Mouse (Mus musculus): ENCODE measurements at regions not wholly inside any gene's neighbourhood (a gene's known extent, or its start where the extent isn't known, plus 50 kb on each side); places are given as distances from the start of the nearest gene placed in this dataset.

GRCm38 (mm10) chr16:5759021-5759420 lies 126.1 kb upstream of the Rbfox1 start:
- Histone ChIP-seq H3K4me1 (ENCODE audit: insufficient read depth, low read depth, low read length) (no peaks in the 10 kb centered on the region), H3K9me3 (replicated peaks) (peaks cover 49% of the 10 kb centered on the region), H3K4me3 (ENCODE audit: low read depth, low read length) (no peak overlapping the region), H3K36me3 (replicated peaks) (no peaks in the 10 kb centered on the region), H3K27me3 (ENCODE audit: insufficient read depth, low read length) (no peaks in the 10 kb centered on the region)
- no peak for ATAC-seq (ENCODE audit: extremely low read depth, insufficient number of reproducible peaks, low FRiP score, poor library complexity, severe bottlenecking)
- TF ChIP-seq GATA2 (IDR thresholded peaks at IDR 0.05; ENCODE audit: borderline replicate concordance, low read depth, low read length) (no peak), POLR2AphosphoS5 (IDR thresholded peaks at IDR 0.05; ENCODE audit: insufficient replicate concordance, low read depth, low read length) (no peak), TAL1 (conservative IDR thresholded peaks at IDR 0.05; ENCODE audit: low read depth, low read length) (no peak), GATA1 (IDR thresholded peaks at IDR 0.05; ENCODE audit: borderline replicate concordance, low read length) (no peak), CTCF (IDR thresholded peaks at IDR 0.05; ENCODE audit: low read depth, low read length) (no peak)
- DNase-seq (ENCODE audit: low spot score), result no peak

GRCm38 (mm10) chr16:5742716-5743507 lies 142.2 kb upstream of the Rbfox1 start:
- no peak for DNase-seq (ENCODE audit: low spot score)
- H3K4me3 ChIP-seq (ENCODE audit: low read depth, low read length), result no peak overlapping the region
- TF ChIP-seq GATA1 (IDR thresholded peaks at IDR 0.05; ENCODE audit: borderline replicate concordance, low read length) (no peak), POLR2AphosphoS5 (IDR thresholded peaks at IDR 0.05; ENCODE audit: insufficient replicate concordance, low read depth, low read length) (no peak), GATA2 (IDR thresholded peaks at IDR 0.05; ENCODE audit: borderline replicate concordance, low read depth, low read length) (no peak), TAL1 (conservative IDR thresholded peaks at IDR 0.05; ENCODE audit: low read depth, low read length) (no peak), CTCF (IDR thresholded peaks at IDR 0.05; ENCODE audit: low read depth, low read length) (no peak)
- peaks cover 48% of the 10 kb centered on the region for H3K9me3 ChIP-seq (replicated peaks)
- no peaks in the 10 kb centered on the region for H3K4me1 ChIP-seq (ENCODE audit: insufficient read depth, low read depth, low read length)
- no peaks in the 10 kb centered on the region for H3K27me3 ChIP-seq (ENCODE audit: insufficient read depth, low read length)
- H3K36me3 ChIP-seq (replicated peaks), result no peaks in the 10 kb centered on the region
- ATAC-seq (ENCODE audit: extremely low read depth, insufficient number of reproducible peaks, low FRiP score, poor library complexity, severe bottlenecking), result no peak

- Histone ChIP-seq H3K27me3 (ENCODE audit: insufficient read depth, low read length) (no peaks in the 10 kb centered on the region), H3K4me1 (ENCODE audit: insufficient read depth, low read depth, low read length) (no peaks in the 10 kb centered on the region)
- no peak for TF ChIP-seq GATA2 (IDR thresholded peaks at IDR 0.05; ENCODE audit: borderline replicate concordance, low read depth, low read length)
- no peak for TF ChIP-seq GATA1 (IDR thresholded peaks at IDR 0.05; ENCODE audit: borderline replicate concordance, low read length)
- TF ChIP-seq POLR2AphosphoS5 (IDR thresholded peaks at IDR 0.05; ENCODE audit: insufficient replicate concordance, low read depth, low read length), result no peak
- no peak for TF ChIP-seq CTCF (IDR thresholded peaks at IDR 0.05; ENCODE audit: low read depth, low read length)
- TF ChIP-seq TAL1 (conservative IDR thresholded peaks at IDR 0.05; ENCODE audit: low read depth, low read length), result no peak
Observed at GRCm38 (mm10) chr16:5740776-5741175, 144.4 kb upstream of the Rbfox1 start.

GRCm38 (mm10) chr16:5733608-5734007 lies 151.5 kb upstream of the Rbfox1 start:
- Histone ChIP-seq H3K9me3 (replicated peaks) (peaks cover 48% of the 10 kb centered on the region), H3K4me3 (ENCODE audit: low read depth, low read length) (no peak overlapping the region), H3K27me3 (ENCODE audit: insufficient read depth, low read length) (no peaks in the 10 kb centered on the region), H3K36me3 (replicated peaks) (no peaks in the 10 kb centered on the region), H3K4me1 (ENCODE audit: insufficient read depth, low read depth, low read length) (no peaks in the 10 kb centered on the region)
- TF ChIP-seq TAL1 (conservative IDR thresholded peaks at IDR 0.05; ENCODE audit: low read depth, low read length) (no peak), POLR2AphosphoS5 (IDR thresholded peaks at IDR 0.05; ENCODE audit: insufficient replicate concordance, low read depth, low read length) (no peak), GATA1 (IDR thresholded peaks at IDR 0.05; ENCODE audit: borderline replicate concordance, low read length) (no peak), CTCF (IDR thresholded peaks at IDR 0.05; ENCODE audit: low read depth, low read length) (no peak), GATA2 (IDR thresholded peaks at IDR 0.05; ENCODE audit: borderline replicate concordance, low read depth, low read length) (no peak)
- no peak for DNase-seq (ENCODE audit: low spot score)
- ATAC-seq (ENCODE audit: extremely low read depth, insufficient number of reproducible peaks, low FRiP score, poor library complexity, severe bottlenecking), result no peak

More at GRCm38 (mm10) chr16:5740776-5741175, 144.4 kb upstream of the Rbfox1 start:
- DNase-seq (ENCODE audit: low spot score) (no peak), ATAC-seq (ENCODE audit: extremely low read depth, insufficient number of reproducible peaks, low FRiP score, poor library complexity, severe bottlenecking) (no peak)
- H3K36me3 ChIP-seq (replicated peaks), result no peaks in the 10 kb centered on the region
- no peak overlapping the region for H3K4me3 ChIP-seq (ENCODE audit: low read depth, low read length)
- peaks cover 46% of the 10 kb centered on the region for H3K9me3 ChIP-seq (replicated peaks)

GRCm38 (mm10) chr16:5722506-5722905 lies 162.6 kb upstream of the Rbfox1 start:
- H3K4me3 ChIP-seq (ENCODE audit: low read depth, low read length), result no peak overlapping the region
- no peaks in the 10 kb centered on the region for H3K4me1 ChIP-seq (ENCODE audit: insufficient read depth, low read depth, low read length)
- no peak for ATAC-seq (ENCODE audit: extremely low read depth, insufficient number of reproducible peaks, low FRiP score, poor library complexity, severe bottlenecking)
- H3K27me3 ChIP-seq (ENCODE audit: insufficient read depth, low read length), result no peaks in the 10 kb centered on the region
- peaks cover 30% of the 10 kb centered on the region for H3K9me3 ChIP-seq (replicated peaks)
- no peaks in the 10 kb centered on the region for H3K36me3 ChIP-seq (replicated peaks)
- no peak for DNase-seq (ENCODE audit: low spot score)
- no peak for TF ChIP-seq GATA1 (IDR thresholded peaks at IDR 0.05; ENCODE audit: borderline replicate concordance, low read length)
- TF ChIP-seq GATA2 (IDR thresholded peaks at IDR 0.05; ENCODE audit: borderline replicate concordance, low read depth, low read length), result no peak
- no peak for TF ChIP-seq POLR2AphosphoS5 (IDR thresholded peaks at IDR 0.05; ENCODE audit: insufficient replicate concordance, low read depth, low read length)
- no peak for TF ChIP-seq TAL1 (conservative IDR thresholded peaks at IDR 0.05; ENCODE audit: low read depth, low read length)
- no peak for TF ChIP-seq CTCF (IDR thresholded peaks at IDR 0.05; ENCODE audit: low read depth, low read length)

GRCm38 (mm10) chr16:5713476-5713875 lies 171.7 kb upstream of the Rbfox1 start:
- TF ChIP-seq GATA2 (IDR thresholded peaks at IDR 0.05; ENCODE audit: borderline replicate concordance, low read depth, low read length) (no peak), TAL1 (conservative IDR thresholded peaks at IDR 0.05; ENCODE audit: low read depth, low read length) (no peak), POLR2AphosphoS5 (IDR thresholded peaks at IDR 0.05; ENCODE audit: insufficient replicate concordance, low read depth, low read length) (no peak), CTCF (IDR thresholded peaks at IDR 0.05; ENCODE audit: low read depth, low read length) (no peak), GATA1 (IDR thresholded peaks at IDR 0.05; ENCODE audit: borderline replicate concordance, low read length) (no peak)
- no peak for ATAC-seq (ENCODE audit: extremely low read depth, insufficient number of reproducible peaks, low FRiP score, poor library complexity, severe bottlenecking)
- no peak for DNase-seq (ENCODE audit: low spot score)
- H3K27me3 ChIP-seq (ENCODE audit: insufficient read depth, low read length), result no peaks in the 10 kb centered on the region
- no peaks in the 10 kb centered on the region for H3K36me3 ChIP-seq (replicated peaks)
- no peaks in the 10 kb centered on the region for H3K4me1 ChIP-seq (ENCODE audit: insufficient read depth, low read depth, low read length)
- no peak overlapping the region for H3K4me3 ChIP-seq (ENCODE audit: low read depth, low read length)
- H3K9me3 ChIP-seq (replicated peaks), result peaks cover 21% of the 10 kb centered on the region; the same call in 1 of the 2 replicates

Data from G1E (cell line).